Mouse (Mus musculus) left cerebral cortex, postnatal 10 days (tissue): ENCODE results near the gene Lrp3. TPM values are rescaled to one million over a fixed set of nuclear protein-coding genes. Genes with fewer than 3 reads are reported as not detected.
A peak's percentile ranks its signal among the peaks of the same experiment; 100 is the strongest.
"Not testable (repeated sequence)": the region's sequence is repeated elsewhere in the genome, so short reads cannot be mapped to it uniquely, and the experiment has no call there.

Source experiments
- DNase-seq, 2 experiments: peaks; one replicate each; pipeline ENCODE4 v3.0.0; 2021 to 2022; ENCODE audit warnings: low spot score in 2 of 2, mixed read lengths in 1 of 2; ENCODE audit errors: extremely low spot score in 1 of 2
- intact Hi-C: fragments of 180-260 bp; cut with DNase I; formaldehyde crosslinking; loops from one replicate; pipeline ENCODE4 v1.15.1; 2025
- total RNA-seq, 2 experiments: library from RNA; stranded (reverse); gene quantifications; 2 replicates each; pipeline ENCODE4 v1.2.3; 2021

Lrp3 gene
- 10 to 100 TPM; 88.1 to 90.1 TPM for total RNA-seq

DNA sequence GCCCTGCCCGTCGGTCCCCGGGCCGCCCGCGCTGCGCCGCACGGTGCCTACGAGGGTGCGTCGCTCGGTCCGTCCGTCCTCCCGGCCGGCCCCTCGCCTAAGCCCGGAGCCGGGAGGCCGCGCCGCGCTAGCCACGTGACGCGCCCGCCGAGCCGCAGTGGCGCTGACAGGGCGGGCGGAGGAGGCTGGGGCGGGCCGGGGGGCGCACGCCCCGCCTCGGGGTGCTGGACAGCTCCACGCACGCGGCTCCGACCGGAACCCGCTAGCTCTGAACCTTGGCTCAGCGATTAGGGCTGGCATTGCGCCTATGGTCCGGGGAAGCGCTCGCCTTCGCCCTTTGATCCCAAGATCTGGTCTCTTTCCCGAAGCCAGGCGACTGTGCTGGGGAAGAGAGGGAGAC lies at the start of gene Lrp3:
Gene Lrp3, minus strand, starts transcription at position 274 of the 400 bp plus-strand sequence.
- DNase-seq: peak; percentile 50 to 88
- intact Hi-C loops: no loop called here

DNA sequence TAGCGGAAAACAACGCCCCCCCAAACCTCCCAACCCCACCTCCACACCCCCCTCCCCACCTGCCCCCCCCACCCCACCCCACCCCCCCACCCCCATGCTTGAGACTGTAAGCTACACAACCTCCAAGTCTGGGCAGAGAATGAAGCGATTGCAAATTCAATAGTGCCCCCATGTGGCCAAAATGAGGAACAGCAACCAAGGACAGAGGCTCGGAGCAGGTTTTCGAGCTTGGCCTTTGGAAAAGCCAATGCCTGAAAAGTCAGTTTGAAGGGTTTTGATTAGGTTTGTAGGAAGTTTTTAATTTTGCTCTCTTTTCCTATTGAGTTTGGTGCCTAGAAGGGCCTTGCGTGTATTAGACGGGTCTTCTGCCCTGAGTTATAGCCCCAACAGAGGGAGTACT lies 49.4 kb upstream of the Lrp3 start:
- intact Hi-C loops: loop anchor here (5.0 to 10.0 kb wide), 3 partner anchors 87 to 860 kb away; no protein-coding TSS in a partner anchor
- peak; percentile 44 to 54 for DNase-seq

DNA sequence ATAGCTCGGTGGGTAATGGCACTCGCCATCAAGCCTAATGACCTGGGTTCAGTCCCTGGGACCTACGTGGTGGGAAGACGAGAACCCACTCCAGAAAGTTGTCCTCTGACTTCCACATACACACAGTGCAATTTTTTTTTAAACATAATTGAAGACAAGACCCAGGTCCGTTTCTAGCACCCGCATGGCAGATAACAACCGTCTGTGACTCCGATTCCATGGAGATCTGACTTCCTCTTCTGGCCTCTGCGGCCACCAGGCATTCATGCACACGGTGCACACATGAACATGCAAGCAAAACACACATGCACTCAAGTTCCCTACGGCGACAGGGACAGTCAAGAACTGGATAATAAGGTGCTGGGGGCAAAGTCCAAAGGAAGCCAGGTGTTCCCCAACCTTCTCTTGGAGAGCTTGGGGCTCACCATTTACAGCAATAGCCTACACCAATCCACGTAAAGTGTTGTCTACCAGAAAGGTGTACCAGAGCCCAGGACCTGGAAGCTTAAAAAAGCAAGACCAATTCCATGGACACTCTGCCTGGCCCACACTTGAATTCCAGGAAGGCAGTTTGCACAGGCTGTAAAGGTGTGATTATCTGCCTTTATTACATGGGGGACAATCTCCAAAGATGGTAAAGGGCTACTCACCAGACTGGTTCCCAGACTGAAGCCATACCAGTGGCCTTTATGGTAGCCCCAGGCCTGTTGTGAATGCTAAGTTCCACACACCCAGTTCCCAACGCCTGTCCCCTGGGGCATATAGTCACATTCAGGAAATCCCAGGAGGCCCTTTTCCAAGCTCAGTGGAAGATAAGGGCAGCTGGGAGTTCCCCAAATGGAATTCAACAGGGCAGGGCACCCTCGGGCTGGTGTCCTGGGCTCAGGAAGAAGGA lies 48.5 kb upstream of the Lrp3 start:
- intact Hi-C loops: loop anchor here (5.0 to 10.0 kb wide), 3 partner anchors 87 to 859 kb away; no protein-coding TSS in a partner anchor
- no peak for DNase-seq

DNA sequence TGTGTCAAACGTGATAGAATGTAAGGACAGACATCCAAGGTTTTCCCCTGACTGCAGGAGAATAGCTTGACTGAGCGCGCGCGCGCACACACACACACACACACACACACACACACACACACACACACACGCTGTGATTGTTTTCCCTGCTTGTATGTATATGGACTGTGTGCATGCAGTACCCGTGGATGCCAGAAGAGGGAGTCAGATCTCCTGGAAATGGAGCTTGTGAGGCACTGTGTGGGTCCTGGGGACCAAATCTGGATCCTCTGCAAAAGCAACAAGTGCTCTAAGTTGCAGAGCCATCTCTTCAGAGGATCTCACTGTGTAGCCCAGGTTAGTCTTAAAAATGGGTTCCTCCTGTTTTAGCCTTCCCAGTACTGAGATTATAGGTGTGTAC lies 44.1 kb upstream of the Lrp3 start:
- DNase-seq: no peak
- intact Hi-C loops: no loop called here

DNA sequence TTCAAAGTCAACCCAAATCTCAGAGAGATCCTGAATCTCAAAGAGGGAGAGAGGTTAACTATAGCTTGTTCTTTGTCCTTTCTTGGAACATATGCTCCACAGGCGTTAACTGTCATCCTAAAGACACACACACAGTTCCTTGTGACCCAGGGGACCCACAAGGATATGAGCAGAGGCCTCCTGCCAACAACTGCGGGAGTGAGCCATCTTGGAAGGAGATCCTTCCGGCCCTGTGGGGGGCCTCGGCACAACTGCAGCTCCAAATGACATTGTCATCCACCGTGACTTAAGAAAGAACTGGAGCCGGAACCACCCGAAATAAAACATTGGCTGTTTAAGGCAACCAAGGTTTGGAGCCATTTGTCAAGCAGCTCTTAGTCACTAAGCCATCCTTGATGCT lies 43.0 kb upstream of the Lrp3 start:
- DNase-seq: no peak
- intact Hi-C loops: no loop called here

DNA sequence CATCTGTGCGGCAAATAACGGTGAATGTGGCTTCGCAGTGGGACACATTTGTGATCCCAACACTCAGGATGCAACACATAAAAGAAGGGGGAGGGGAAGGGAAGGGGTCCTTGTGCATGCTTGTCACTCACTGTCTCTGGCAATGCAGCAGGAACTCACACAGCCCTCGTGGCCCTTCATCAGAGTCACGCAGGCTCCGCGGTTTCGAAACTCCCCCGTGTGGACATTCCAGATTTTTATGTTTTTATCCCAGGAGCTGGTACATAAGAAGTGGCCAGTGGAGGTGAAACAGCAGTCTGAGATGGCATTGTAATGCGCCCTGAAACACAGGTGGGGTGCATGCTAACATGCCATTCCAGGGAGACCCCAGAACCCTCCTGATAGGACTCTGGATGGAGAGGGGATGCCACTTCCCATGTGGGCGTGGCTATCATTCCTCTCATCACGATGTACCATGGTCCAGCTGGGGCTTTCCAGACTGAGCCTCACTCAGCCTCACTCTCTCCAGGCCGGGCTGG lies 36.8 kb upstream of the Lrp3 start:
- peak; percentile 42 to 45 for DNase-seq
- intact Hi-C loops: no loop called here

DNA sequence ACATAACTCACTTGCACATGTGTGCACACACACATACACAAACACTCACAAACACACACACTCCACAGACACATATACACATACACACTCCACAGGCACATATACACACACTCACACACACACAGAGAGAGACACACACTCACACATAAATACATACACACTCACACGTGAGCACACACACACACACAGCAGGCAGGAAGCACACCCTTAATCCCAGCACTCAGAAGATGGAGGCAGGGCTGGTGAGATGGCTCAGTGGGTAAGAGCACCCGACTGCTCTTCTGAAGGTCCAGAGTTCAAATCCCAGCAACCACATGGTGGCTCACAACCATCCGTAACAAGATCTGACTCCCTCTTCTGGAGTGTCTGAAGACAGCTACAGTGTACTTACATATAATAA lies 22.6 kb upstream of the Lrp3 start:
- intact Hi-C loops, DNase-seq: not testable (repeated sequence)

DNA sequence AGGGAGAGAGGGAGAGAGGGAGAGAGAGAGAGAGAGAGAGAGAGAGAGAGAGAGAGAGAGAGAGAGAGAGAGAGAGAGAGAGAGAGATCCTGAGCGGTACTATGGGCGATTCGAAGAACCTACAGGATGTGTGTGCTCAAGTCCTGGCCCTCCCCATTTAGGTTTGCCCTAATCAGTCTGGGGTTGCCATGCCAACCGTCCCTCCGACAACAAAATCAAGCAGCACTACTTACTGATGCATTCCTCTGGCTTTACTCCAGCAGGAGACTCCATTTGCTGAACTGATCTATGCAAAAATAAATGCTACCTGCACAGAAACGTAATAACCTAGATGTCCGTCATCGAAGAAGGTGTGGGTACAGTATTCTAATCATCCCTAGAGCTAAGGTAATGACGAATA lies 20.0 kb upstream of the Lrp3 start:
- intact Hi-C loops: no loop called here
- DNase-seq: peak; percentile 64 to 81

DNA sequence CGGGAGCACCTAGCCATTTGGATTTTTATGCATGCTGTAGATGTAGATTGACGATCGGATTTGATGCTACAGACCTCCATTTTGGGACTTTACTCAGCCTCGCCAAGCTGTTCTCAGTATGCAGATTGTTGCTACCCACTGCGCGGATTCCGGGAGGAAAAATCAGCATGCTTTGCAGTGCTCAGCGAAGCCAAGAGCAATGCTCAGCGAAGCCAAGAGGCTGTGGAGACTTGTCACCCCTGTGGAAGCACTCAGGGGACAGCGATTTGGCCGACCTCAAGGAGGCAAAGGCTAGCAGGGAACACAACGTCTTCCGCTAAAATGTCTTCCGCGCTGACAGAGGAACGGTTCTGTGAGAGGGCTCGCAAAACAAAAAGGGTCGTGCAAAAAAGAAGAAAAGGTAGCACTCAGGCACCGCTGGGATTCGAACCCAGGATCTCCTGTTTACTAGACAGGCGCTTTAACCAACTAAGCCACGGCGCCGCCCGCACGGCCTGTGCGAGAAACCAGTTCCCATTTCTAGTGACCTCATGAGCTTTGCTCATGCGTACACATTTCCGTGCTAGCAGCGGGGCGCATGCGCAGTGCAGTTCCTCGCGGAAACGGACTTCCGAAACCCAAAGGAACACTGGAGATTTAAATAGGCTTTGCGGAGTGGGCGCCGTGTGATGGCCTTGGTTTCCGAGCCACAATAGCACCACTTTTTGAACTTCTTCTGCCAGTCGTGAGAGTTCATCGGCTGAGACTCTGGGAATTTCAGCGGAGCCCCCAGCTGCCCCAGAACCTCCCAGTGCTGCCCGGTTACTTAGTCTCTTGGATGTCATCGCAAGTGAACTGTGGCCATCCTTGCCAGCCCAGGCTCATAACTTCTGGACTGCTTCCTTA lies 19.3 kb upstream of the Lrp3 start:
- DNase-seq: peak; percentile 96 to 99
- intact Hi-C loops: no loop called here

DNA sequence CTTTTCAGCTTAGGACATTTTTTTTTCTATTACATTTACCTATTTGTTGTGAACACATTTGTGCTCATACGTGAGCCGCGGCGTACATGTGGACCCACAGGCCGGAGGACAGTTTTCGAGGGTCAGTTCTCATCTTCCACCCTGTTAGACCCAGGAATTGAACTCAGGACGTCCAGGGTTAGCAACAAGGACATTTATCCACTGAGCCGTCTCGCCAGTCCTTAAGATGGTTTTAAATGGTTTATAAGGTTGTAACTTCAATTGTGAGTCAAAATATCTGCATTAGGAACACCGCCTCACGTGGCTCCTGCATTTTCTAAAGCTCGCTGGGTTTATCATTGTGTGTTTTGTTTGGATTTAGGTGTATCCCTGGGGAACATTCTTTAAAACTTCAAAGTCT lies 18.6 kb upstream of the Lrp3 start:
- no peak for DNase-seq
- intact Hi-C loops: no loop called here

DNA sequence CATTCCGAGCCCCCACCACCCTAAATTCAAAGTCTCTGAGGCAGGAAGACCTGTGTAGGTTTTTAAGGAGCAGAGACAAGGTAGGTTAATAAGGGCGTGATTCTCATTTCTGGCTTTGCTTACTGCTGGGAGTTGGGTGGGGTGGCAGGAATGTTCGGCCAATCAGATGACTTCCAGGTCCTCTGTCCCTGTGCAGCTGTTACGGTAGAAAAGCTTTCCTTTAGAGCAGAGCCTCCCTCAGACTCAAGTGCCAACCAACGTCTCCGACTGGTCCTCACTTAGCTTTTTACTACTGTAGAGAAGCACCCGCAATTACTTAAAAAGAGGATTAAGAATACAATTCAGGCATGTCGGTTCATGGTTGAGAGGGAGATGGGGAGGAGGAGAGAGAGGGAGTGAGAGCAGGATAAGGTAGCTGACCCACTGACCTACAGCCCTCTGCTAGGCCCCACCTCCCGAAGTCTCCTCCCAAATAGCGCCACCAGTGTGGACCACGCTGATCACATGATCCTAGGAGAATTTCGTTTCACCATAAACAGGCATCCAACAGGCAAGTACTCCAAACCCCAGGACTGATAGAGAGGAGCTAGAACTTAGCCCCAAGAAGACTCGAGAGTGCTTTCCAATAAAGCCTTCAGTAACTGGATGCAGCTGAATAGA lies 17.6 kb upstream of the Lrp3 start:
- intact Hi-C loops: no loop called here
- no peak for DNase-seq

DNA sequence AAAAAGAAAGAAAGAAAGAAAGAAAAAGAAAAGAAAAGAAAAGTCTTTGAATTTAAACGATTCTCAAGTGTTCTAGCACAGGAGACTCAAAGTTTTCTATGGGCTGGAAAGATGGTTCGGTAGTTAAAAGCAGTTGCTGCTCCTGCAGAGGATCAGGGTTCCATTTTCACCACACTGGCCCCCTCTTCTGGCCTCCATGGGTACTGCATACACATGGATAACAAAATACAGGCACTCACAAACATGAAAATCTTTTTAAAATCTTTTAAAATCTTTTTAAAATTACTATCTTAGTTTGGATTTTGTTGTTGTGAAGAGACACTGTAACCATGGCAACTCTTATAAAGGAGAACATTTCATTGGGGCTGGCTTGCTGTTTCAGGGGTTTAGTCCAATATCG lies 15.0 kb upstream of the Lrp3 start:
- intact Hi-C loops: no loop called here
- DNase-seq: no peak

DNA sequence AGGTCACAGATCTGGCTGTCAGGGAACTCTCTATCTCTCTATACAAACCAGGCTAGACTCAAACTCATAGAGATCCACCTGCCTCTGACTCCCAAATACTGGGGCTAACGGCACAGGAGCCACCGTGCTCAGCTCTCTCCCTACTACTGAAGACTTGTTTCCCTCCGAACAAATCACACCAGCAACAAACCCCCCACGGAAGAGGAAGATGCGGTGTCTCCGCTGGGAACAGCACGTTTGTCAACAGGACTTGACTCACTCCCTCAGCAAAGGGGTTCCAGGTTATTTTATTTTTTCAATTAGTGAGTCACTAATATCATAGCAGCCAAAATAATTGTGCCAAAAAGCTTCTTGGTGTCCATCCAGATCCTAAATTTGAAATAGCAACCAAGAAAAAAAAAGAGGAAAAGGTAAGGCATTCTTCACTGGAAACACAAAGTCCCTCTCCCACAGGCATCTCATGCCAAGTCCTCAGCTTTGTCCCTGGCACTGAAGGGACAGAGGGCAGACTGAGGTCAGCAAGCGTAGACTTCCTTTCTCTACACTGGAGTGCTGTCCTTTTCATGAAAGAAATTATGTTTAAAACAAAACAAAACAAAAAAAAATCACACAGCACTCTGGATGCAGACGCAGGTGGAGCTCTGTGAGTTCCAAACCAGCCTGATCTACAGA lies 5.5 kb upstream of the Lrp3 start:
- intact Hi-C loops: no loop called here
- no peak for DNase-seq

DNA sequence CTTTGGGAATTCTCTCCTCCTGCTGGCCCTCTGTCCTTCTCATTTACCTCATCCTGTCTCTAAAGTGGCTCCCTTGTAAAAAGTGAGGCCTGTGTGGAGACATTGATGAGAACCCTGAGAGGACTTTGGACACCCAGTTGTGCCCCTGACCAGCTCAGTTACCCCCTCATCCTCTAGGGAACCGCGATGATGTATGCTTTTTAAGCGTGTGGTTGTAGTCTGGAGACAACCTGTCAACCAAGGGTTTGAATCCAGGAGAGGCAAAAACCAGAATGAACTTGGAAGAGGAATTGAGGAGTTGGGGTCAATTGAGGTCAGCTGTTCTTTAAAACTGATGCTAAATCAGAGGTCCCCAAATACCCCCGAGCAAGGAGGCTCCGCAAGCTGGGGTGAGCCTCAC lies 433 bp upstream of the Lrp3 start:
- no peak for DNase-seq
- intact Hi-C loops: no loop called here

DNA sequence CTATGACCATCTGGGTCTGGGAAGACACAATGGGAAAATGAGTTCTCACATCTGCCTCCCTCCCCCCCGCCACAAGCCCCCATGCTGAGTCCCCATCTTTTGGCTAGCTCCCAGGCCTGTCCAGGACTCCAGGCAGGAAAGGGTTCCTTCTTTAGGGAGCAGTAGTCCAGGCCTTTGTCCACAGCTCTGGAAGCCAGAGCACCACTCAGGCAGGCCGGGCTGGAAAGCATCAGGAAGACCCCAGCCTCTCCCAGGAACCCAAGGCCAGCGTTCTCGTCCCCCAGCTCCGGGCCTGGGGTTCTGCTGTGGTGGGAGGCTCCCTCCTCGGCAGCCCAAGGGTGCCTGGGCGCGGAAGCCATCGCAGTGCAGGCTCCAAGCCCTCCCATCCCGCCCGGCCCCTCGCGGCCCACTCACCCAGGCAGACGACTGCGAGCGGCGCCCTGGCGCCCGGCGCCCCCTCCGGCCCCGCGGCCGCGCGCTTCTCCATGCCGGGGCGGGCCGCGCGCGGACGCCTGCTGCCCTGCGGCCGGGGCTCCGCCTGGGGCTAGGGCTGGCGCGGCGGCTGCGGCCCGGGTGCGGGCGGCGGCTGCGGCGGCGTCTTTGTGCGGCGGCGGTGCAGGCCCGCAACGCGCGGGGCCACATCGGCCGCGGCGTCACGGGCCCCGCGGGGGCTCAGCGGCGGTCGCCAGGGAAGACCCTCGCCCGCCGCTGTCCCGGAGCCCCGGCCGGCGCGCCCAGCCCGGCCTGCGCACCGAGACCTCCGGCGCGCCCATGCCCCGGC lies 666 bp downstream of the Lrp3 start:
- intact Hi-C loops: no loop called here
- DNase-seq: peak in 1 of 2 experiments; percentile 57

DNA sequence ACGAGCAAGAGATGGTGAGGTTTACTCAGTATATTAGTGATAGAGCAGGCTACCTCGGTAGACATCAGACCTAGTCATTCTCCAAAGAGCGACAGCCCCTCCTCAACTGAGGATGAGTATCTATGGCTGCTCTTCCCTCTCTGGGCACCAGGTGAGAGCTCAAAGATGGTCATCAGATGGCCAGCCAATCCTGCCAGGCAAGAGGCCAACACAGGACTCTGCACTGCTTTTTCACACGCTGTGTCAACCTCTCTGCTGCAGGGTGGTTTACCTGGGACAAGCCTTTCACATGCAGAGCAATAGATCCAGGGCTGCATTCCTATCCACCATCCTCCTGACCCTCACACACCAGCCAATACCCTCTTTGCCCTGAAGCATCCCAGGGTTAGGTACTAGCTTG lies 3.5 kb downstream of the Lrp3 start:
- DNase-seq: no peak
- intact Hi-C loops: no loop called here

DNA sequence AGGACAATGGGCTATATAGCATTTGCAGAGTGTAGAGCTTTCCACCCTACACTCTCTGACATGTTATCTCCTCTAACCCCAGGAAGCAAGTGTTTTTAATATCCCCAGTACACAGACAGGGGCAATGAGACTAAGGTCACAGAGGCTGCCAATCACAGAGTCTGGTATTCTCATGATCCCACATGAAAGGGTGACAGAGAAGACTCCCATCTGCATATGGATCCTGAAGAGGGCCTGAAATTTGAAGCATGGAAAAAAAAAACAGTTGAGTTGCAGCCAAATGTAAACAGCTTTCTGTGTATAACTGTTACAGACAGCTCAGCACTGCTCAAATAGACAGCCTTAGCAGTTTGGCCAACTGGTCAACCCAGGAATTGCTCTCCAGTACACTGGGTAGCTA lies 15.5 kb downstream of the Lrp3 start:
- intact Hi-C loops: no loop called here
- DNase-seq: no peak
